Mouse (Mus musculus): ENCODE results near the gene Vill.

DNA sequence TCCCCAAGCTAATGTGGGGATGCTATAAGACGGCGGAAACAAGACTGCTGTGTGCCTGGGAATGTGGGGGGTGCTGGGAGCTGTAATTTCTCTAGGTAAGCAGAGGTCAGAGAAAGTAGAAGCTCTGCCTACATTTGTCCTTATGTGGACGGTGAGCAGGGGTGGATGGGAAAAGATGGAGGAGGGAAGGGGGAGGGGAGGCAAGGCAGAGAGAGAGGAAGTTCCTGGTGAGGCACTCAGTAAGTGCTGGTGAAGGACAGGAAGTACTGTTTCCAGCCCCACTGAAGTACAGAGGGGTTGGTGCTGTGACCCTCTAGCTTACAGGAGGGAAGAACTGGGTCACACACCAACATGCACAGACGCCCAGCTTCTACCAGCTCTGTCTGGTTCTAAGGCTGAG is 11.7 kb downstream of the Vill start:
- no peak for TF ChIP-seq CTCF (IDR thresholded peaks at IDR 0.05; ENCODE audit: control insufficient read depth, insufficient read depth, insufficient replicate concordance, low read depth, low read length)
- no peak for TF ChIP-seq POLR2A (IDR thresholded peaks at IDR 0.05; ENCODE audit: control insufficient read depth, low read depth, low read length)
